Mouse (Mus musculus) thymus, adult 2 months (tissue): ENCODE data around the gene Ppfia3.

ENCODE experiments used
- CTCF ChIP-seq: fragments of 200-500 bp; IDR thresholded peaks from 2 replicates; pipeline ENCODE4 v1.5.1; 2012; ENCODE audit warnings: mild to moderate bottlenecking, control low read depth, low read length, moderate library complexity, borderline replicate concordance; ENCODE audit not compliant: control insufficient read depth, poor library complexity, insufficient read depth; ENCODE audit errors: extremely low read depth
- POLR2A ChIP-seq: fragments of 200-500 bp; IDR thresholded peaks from 2 replicates; pipeline ENCODE4 v1.6.1; 2012; ENCODE audit warnings: mild to moderate bottlenecking, low read length, control low read depth, moderate library complexity; ENCODE audit not compliant: control insufficient read depth, poor library complexity, insufficient read depth; ENCODE audit errors: extremely low read depth

DNA sequence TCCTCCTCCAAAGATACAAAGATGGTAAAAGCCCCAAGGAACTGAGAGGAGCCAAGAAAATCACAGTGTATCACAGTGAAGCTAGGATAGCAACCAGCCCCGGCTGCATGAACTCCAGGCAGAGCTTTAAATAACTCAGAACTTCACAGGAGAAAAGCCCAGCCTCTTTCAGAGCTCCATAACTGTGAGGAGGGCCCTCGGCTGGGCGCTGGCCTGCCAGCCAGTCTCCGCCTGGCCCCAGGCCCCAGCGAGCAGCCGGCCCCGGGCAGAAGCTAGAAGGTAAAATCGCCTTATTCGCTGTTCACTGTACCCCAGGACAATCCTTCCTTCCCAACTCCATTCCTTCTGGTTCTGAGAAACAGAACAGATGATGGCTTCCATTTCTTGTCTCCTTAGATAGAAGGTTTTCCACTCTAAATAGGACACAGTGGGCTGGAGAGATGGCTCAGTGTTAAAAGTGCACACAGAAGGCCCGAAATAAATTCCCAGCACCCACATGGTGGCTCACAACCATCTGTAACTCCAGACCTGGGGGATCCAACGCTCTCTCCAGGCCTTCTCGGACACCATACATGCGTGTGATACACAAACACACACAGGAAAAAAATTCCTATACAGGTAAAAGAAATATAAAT, 37.9 kb downstream of the Ppfia3 start:
- TF ChIP-seq CTCF (no peak), POLR2A (no peak)
